In genomic region chr1:177716448-177716847, GRCm38 (mm10) we compare ENCODE assay signal across 30 mouse cellular contexts. TPM values are rescaled to one million over a fixed set of nuclear protein-coding genes. Genes with fewer than 3 reads are reported as not detected.
DNase-seq lines count a peak whose midpoint lies in the region; ATAC-seq and TF ChIP-seq lines count a peak whose summit lies in the region.
"Had no signal": no experiment of that assay in that cellular context is flagged by ENCODE, and none has a peak within 500 bp of the region (broad histone marks: within the 10 kb centered on the region; RNA-seq: fewer than 3 reads in every experiment).

No protein-coding gene starts in this region.

- 22% methylated on average over 3 of the region's 3 CpGs for WGBS in liver, embryonic 14.5 days (ENCODE audit: insufficient replicate concordance)
- 96% methylated on average over 3 of the region's 3 CpGs for WGBS in thymus, adult 2 months
- 86% methylated on average over 3 of the region's 3 CpGs for WGBS in forebrain, embryonic 16.5 days

- peaks cover 15 to 47% of the 10 kb centered on the region in 2 experiments for H3K4me1 ChIP-seq in MEL (ENCODE audit: control insufficient read depth in 1 of 2, insufficient read depth in 2 of 2, low read length in 2 of 2)
- H3K4me1 ChIP-seq in liver, embryonic 14.5 days (replicated peaks; ENCODE audit: control insufficient read depth in 2 of 2, insufficient read depth in 2 of 2, low read length in 1 of 2) = peaks cover 5 to 19% of the 10 kb centered on the region in 2 experiments
- H3K4me1 ChIP-seq in thymus, adult 2 months (replicated peaks; ENCODE audit: control insufficient read depth, insufficient read depth, low read length) = no peaks in the 10 kb centered on the region
- peaks cover 11% of the 10 kb centered on the region; the same call in 1 of the 2 replicates for H3K4me1 ChIP-seq in forebrain, embryonic 16.5 days (replicated peaks; ENCODE audit: control insufficient read depth, insufficient read depth, low read length)
- H3K4me1 ChIP-seq: embryonic facial prominence, embryonic 15.5 days had no signal

- peak; percentile 84 for ATAC-seq in liver, embryonic 14.5 days (ENCODE audit: insufficient read depth)
- peak; percentile 23 for ATAC-seq in megakaryocyte progenitor cell, adult 5-6 weeks (replicated peaks; ENCODE audit: poor library complexity)
- no peak for ATAC-seq in forebrain, embryonic 16.5 days
- ATAC-seq: forebrain, embryonic 14.5 days; hindbrain, embryonic 16.5 days had no signal

- peak overlapping the region; percentile 66 for H3K9ac ChIP-seq in MEL (ENCODE audit: control insufficient read depth, low read depth, low read length, poor library complexity, severe bottlenecking)
- H3K9ac ChIP-seq in liver, embryonic 14.5 days (replicated peaks) = no peak overlapping the region
- no peak overlapping the region for H3K9ac ChIP-seq in forebrain, embryonic 16.5 days (replicated peaks; ENCODE audit: low read depth, low read length)
- H3K9ac ChIP-seq: embryonic facial prominence, embryonic 15.5 days; hindbrain, embryonic 12.5 days had no signal

- H3K4me3 ChIP-seq in MEL (ENCODE audit: control insufficient read depth in 1 of 2, insufficient read depth in 1 of 2, low read depth in 2 of 2, low read length in 2 of 2) = peak overlapping the region; percentile 54 to 58
- H3K4me3 ChIP-seq in liver, embryonic 14.5 days (ENCODE audit: insufficient read depth in 1 of 2, low read depth in 2 of 2, low read length in 2 of 2) = no peak overlapping the region
- H3K4me3 ChIP-seq in thymus, adult 2 months (ENCODE audit: control insufficient read depth, insufficient read depth, low read length) = no peak overlapping the region
- H3K4me3 ChIP-seq in forebrain, embryonic 16.5 days (replicated peaks; ENCODE audit: low read length) = no peak overlapping the region
- H3K4me3 ChIP-seq: embryonic facial prominence, embryonic 15.5 days; erythroblast, embryonic 14.5 days; forebrain, embryonic 10.5 days; heart, embryonic 10.5 days; hindbrain, embryonic 12.5 days had no signal

- TF ChIP-seq POLR2A in MEL (IDR thresholded peaks at IDR 0.05; ENCODE audit: control insufficient read depth in 1 of 2, insufficient read depth in 1 of 2, low read depth in 1 of 2, low read length in 2 of 2, poor library complexity in 1 of 2) = peak in 1 of 2 experiments; percentile 51; a peak in 2 of 4 replicates
- no peak for TF ChIP-seq POLR2A in thymus, adult 2 months (IDR thresholded peaks at IDR 0.05; ENCODE audit: control insufficient read depth, extremely low read depth, insufficient read depth, low read length, poor library complexity)

- TF ChIP-seq CTCF in MEL (IDR thresholded peaks at IDR 0.05 in 2 of 3, conservative IDR thresholded peaks at IDR 0.05 in 1 of 3; ENCODE audit: control insufficient read depth in 1 of 3, insufficient read depth in 1 of 3, low read depth in 2 of 3, low read length in 3 of 3, poor library complexity in 1 of 3, severe bottlenecking in 1 of 3) = no peak
- no peak for TF ChIP-seq CTCF in liver, embryonic 14.5 days (IDR thresholded peaks at IDR 0.05; ENCODE audit: low read depth)
- no peak for TF ChIP-seq CTCF in thymus, adult 2 months (IDR thresholded peaks at IDR 0.05; ENCODE audit: borderline replicate concordance, control insufficient read depth, extremely low read depth, insufficient read depth, low read length, poor library complexity)

- no peaks in the 10 kb centered on the region for H3K27me3 ChIP-seq in MEL (ENCODE audit: control insufficient read depth in 1 of 2, insufficient read depth in 2 of 2, low read length in 2 of 2)
- no peaks in the 10 kb centered on the region for H3K27me3 ChIP-seq in liver, embryonic 14.5 days (ENCODE audit: control insufficient read depth, insufficient read depth, low read length)
- no peaks in the 10 kb centered on the region for H3K27me3 ChIP-seq in thymus, adult 2 months (ENCODE audit: control insufficient read depth, insufficient read depth, low read length)
- H3K27me3 ChIP-seq in forebrain, embryonic 16.5 days (replicated peaks; ENCODE audit: control insufficient read depth, insufficient read depth, low read length) = peaks cover 7% of the 10 kb centered on the region
- H3K27me3 ChIP-seq: CH12.LX; embryonic facial prominence, embryonic 15.5 days; hindbrain, embryonic 12.5 days had no signal

- no peaks in the 10 kb centered on the region for H3K9me3 ChIP-seq in MEL (replicated peaks; ENCODE audit: insufficient read depth, low read length)
- no peaks in the 10 kb centered on the region for H3K9me3 ChIP-seq in liver, embryonic 14.5 days (ENCODE audit: control insufficient read depth, low read length)
- H3K9me3 ChIP-seq in forebrain, embryonic 16.5 days (ENCODE audit: control insufficient read depth, low read length) = peaks cover 7% of the 10 kb centered on the region; the same call in 1 of the 2 replicates
- H3K9me3 ChIP-seq: embryonic facial prominence, embryonic 15.5 days; forebrain, embryonic 10.5 days; heart, embryonic 10.5 days; hindbrain, embryonic 12.5 days had no signal

- DNase-seq in MEL (ENCODE audit: low read depth, low spot score) (peak; percentile 81), liver (peak; percentile 15)
- DNase-seq in liver, embryonic 14.5 days (ENCODE audit: low read depth in 3 of 3, low spot score in 3 of 3) = peak; percentile 30 to 38 (median 38)
- no peak for DNase-seq in thymus, adult 2 months
- DNase-seq in left cerebral cortex, postnatal 25 days (ENCODE audit: low spot score in 2 of 2) = no peak
- DNase-seq: adrenal gland, adult 8-10 months; cerebellum, adult 18-20 months; cerebellum, adult 9-11 months; cerebellum, postnatal 36 days; embryo, embryonic 11 days; gastrocnemius, postnatal 10 days; heart, adult 18-20 months; heart, postnatal 4 days had no signal

- intact Hi-C loops in left cerebral cortex, postnatal 25 days (cut with DNase I) = no loop called here

- peaks cover 0 to 52% of the 10 kb centered on the region in 2 experiments; a peak in 2 of 4 replicates for H3K36me3 ChIP-seq in MEL (ENCODE audit: control insufficient read depth in 1 of 2, insufficient read depth in 2 of 2, low read length in 2 of 2)
- no peaks in the 10 kb centered on the region for H3K36me3 ChIP-seq in liver, embryonic 14.5 days (replicated peaks; ENCODE audit: control insufficient read depth, insufficient read depth, low read depth)
- no peaks in the 10 kb centered on the region for H3K36me3 ChIP-seq in thymus, adult 2 months (ENCODE audit: control insufficient read depth, insufficient read depth, low read length)
- H3K36me3 ChIP-seq in forebrain, embryonic 16.5 days (ENCODE audit: control insufficient read depth, insufficient read depth) = no peaks in the 10 kb centered on the region
- H3K36me3 ChIP-seq: embryonic facial prominence, embryonic 15.5 days; forebrain, embryonic 10.5 days; heart, embryonic 10.5 days; hindbrain, embryonic 12.5 days had no signal

- TF ChIP-seq RAD21 in MEL (IDR thresholded peaks at IDR 0.05; ENCODE audit: low read depth, low read length) = no peak

- TF ChIP-seq EP300 in MEL (IDR thresholded peaks at IDR 0.05; ENCODE audit: low read depth in 1 of 2, low read length in 2 of 2) = peak; percentile 65 to 88
- peak; percentile 43; the same call in 1 of the 2 replicates for TF ChIP-seq EP300 in liver, embryonic 14.5 days (IDR thresholded peaks at IDR 0.05; ENCODE audit: low read depth)

- H3K4me2 ChIP-seq in liver, embryonic 14.5 days (ENCODE audit: low read depth) = peak overlapping the region; percentile 22; the same call in 1 of the 2 replicates
- no peak overlapping the region for H3K4me2 ChIP-seq in forebrain, embryonic 16.5 days (ENCODE audit: low read length)
- H3K4me2 ChIP-seq: embryonic facial prominence, embryonic 15.5 days; hindbrain, embryonic 12.5 days had no signal

- H3K79me2 ChIP-seq in MEL (ENCODE audit: control insufficient read depth, insufficient read depth, low read length, poor library complexity) = no peaks in the 10 kb centered on the region

- peak overlapping the region; percentile 88 for H3K27ac ChIP-seq in MEL (ENCODE audit: control insufficient read depth, low read depth, low read length)
- H3K27ac ChIP-seq in liver, embryonic 14.5 days = no peak overlapping the region
- H3K27ac ChIP-seq in thymus, adult 2 months (ENCODE audit: control insufficient read depth, insufficient read depth, low read length) = no peak overlapping the region
- H3K27ac ChIP-seq in forebrain, embryonic 16.5 days (ENCODE audit: low read length) = no peak overlapping the region
- H3K27ac ChIP-seq: embryonic facial prominence, embryonic 15.5 days; forebrain, embryonic 10.5 days; heart, embryonic 10.5 days; hindbrain, embryonic 12.5 days had no signal

TF ChIP-seq in MEL, 35 proteins besides CTCF, POLR2A, EP300 and RAD21 (continues in another document):
- TF ChIP-seq POLR2AphosphoS5 (IDR thresholded peaks at IDR 0.05; ENCODE audit: borderline replicate concordance, low read depth, low read length) (no peak), MXI1 (IDR thresholded peaks at IDR 0.05; ENCODE audit: low read depth, low read length) (peak; percentile 53; the same call in 1 of the 2 replicates), ZC3H11A (IDR thresholded peaks at IDR 0.05; ENCODE audit: low read depth, low read length) (no peak), ETS1 (IDR thresholded peaks at IDR 0.05; ENCODE audit: low read depth, low read length) (peak; percentile 68), GABPA (IDR thresholded peaks at IDR 0.05; ENCODE audit: low read depth, low read length) (no peak), USF1 (IDR thresholded peaks at IDR 0.05; ENCODE audit: low read depth, low read length) (peak; percentile 12; the same call in 1 of the 2 replicates), MEF2A (IDR thresholded peaks at IDR 0.05; ENCODE audit: extremely low read depth, insufficient replicate concordance, low read depth, low read length, poor library complexity, severe bottlenecking) (no peak), CHD2 (IDR thresholded peaks at IDR 0.05; ENCODE audit: low read length) (no peak), NRF1 (IDR thresholded peaks at IDR 0.05; ENCODE audit: insufficient read depth, low read depth, low read length, poor library complexity, severe bottlenecking) (no peak), ZMIZ1 (IDR thresholded peaks at IDR 0.05; ENCODE audit: low read depth, low read length) (no peak), E2F4 (IDR thresholded peaks at IDR 0.05; ENCODE audit: borderline replicate concordance, low read depth, low read length) (no peak), SMC3 (IDR thresholded peaks at IDR 0.05; ENCODE audit: low read depth, low read length) (no peak)

RNA-seq across cellular contexts. Expression of gene 1700016C15Rik, which starts 13.2 kb away (rescaled TPM):
- not detected in 2 replicates for total RNA-seq in MEL (2012; rRNA removed)
- not detected for polyA plus RNA-seq in MEL (2012; ENCODE audit: insufficient read depth in 1 of 2, insufficient read length in 2 of 2, low read depth in 1 of 2, low replicate concordance in 2 of 2, missing spikeins in 1 of 2)
- not detected in 2 replicates for polyA plus RNA-seq in liver, embryonic 14.5 days (2012; rRNA removed)
- not detected in 2 replicates for polyA plus RNA-seq in liver, embryonic 14.5 days (2014; fragmentation: Nextera tagmentation; extraction: Ambion mirVana)
- not detected in 2 replicates for total RNA-seq in megakaryocyte progenitor cell, adult 5-6 weeks (2015)
- not detected in 2 replicates for total RNA-seq in megakaryocyte progenitor cell, adult 5-6 weeks (2017)
- not detected in 2 replicates for polyA plus RNA-seq in thymus, adult 2 months (2012; rRNA removed)
- polyA plus RNA-seq in forebrain, embryonic 16.5 days (2015; fragmentation: Nextera tagmentation; extraction: Ambion mirVana) = not detected in 2 replicates
- total RNA-seq in left cerebral cortex, postnatal 25 days (2021) = not detected
- total RNA-seq: adrenal gland, adult 8-10 months; adrenal gland, postnatal 4 days; CH12.LX; gastrocnemius, postnatal 4 days; heart, adult 18-20 months; heart, postnatal 10 days; heart, postnatal 4 days had no signal
- polyA plus RNA-seq: brain, embryonic 14.5 days; C2C12; embryonic facial prominence, embryonic 11.5 days; erythroblast, embryonic 14.5 days; forebrain, embryonic 10.5 days; forebrain, embryonic 14.5 days; heart, embryonic 10.5 days; heart, embryonic 14.5 days; hindbrain, embryonic 12.5 days; hindbrain, embryonic 16.5 days had no signal

Comparison
In these comparisons a context has a peak if more than half of its experiments do, and no peak if none do; other contexts are left out.
1. DNase-seq: peak in MEL (single experiment), liver (single experiment) and liver, embryonic 14.5 days (3 of 3); none in thymus, adult 2 months (single experiment) and left cerebral cortex, postnatal 25 days (0 of 2).
2. H3K4me3 ChIP-seq: peak in MEL (2 of 2); none in liver, embryonic 14.5 days (0 of 2), thymus, adult 2 months (single experiment) and forebrain, embryonic 16.5 days (single experiment).